Mouse (Mus musculus) G1E (cell line): ENCODE results near the gene Sec14l3.

ENCODE experiments used
- CTCF ChIP-seq: IDR thresholded peaks from 2 replicates; pipeline ENCODE4 v1.5.1; 2012; ENCODE audit warnings: low read depth, low read length, inconsistent platforms, mixed read lengths
- GATA1 ChIP-seq: IDR thresholded peaks from 2 replicates; pipeline ENCODE4 v1.6.1; 2012; ENCODE audit warnings: borderline replicate concordance, low read length, inconsistent platforms, mixed read lengths
- POLR2AphosphoS5 ChIP-seq: IDR thresholded peaks from 2 replicates; pipeline ENCODE4 v1.6.1; 2012; ENCODE audit warnings: low read depth, low read length, inconsistent platforms; ENCODE audit not compliant: insufficient replicate concordance

- TF ChIP-seq GATA1 (no peak), CTCF (no peak), POLR2AphosphoS5 (no peak)
Measured at GRCm38 (mm10) chr11:4027561-4028334, 36.9 kb upstream of the Sec14l3 start.
